Mouse (Mus musculus) lung, adult 2 months (tissue): Measurements from ENCODE around the gene Cers6. TPM values are rescaled to one million over a fixed set of nuclear protein-coding genes. Genes with fewer than 3 reads are reported as not detected.

Source experiments
- DNase-seq: peaks from one replicate; pipeline ENCODE4 v3.0.0; 2022
- H3K4me1 ChIP-seq: fragments of 200-500 bp; 2 replicates; pipeline ENCODE4 v1.6.1; 2011; ENCODE audit warnings: low read length; ENCODE audit not compliant: control insufficient read depth, insufficient read depth
- H3K4me3 ChIP-seq: fragments of 200-500 bp; replicated peaks from 2 replicates; pipeline ENCODE3; 2011; ENCODE audit warnings: low read depth, mild to moderate bottlenecking, control low read depth, low read length; ENCODE audit errors: extremely low read depth
- CTCF ChIP-seq: fragments of 200-500 bp; IDR thresholded peaks from 2 replicates; pipeline ENCODE4 v1.5.1; 2011; ENCODE audit warnings: mild to moderate bottlenecking, low read length, control low read depth; ENCODE audit not compliant: insufficient read depth
- POLR2A ChIP-seq: fragments of 200-500 bp; IDR thresholded peaks from 2 replicates; pipeline ENCODE4 v1.6.1; 2011; ENCODE audit warnings: low read depth, mild to moderate bottlenecking, control low read depth, low read length, borderline replicate concordance; ENCODE audit errors: extremely low read depth
- WGBS: fragments of 180-500 bp; shearing (Covaris S2); methylation state at CpG from one replicate; pipeline ENCODE4 v1.1.7; 2018; 5-methylcytosine and 5-hydroxymethylcytosine counted together
- polyA plus RNA-seq: library from polyadenylated mRNA; depleted of rRNA; stranded (reverse); fragments of >200 nt; gene quantifications from 2 replicates; pipeline ENCODE4 v1.2.3, GENCODE M21; 2012

Cers6 gene
- polyA plus RNA-seq, 1 experiment, result 16.2 TPM

- peak; percentile 54 for DNase-seq
- TF ChIP-seq CTCF (no peak), POLR2A (no peak)
Observed at GRCm38 (mm10) chr2:68861721-68862463, 651 bp downstream of the Cers6 start.

GRCm38 (mm10) chr2:68862464-68863266 lies 1.4 kb downstream of the Cers6 start:
- no peak for TF ChIP-seq CTCF
- no peak for TF ChIP-seq POLR2A
- Histone ChIP-seq H3K4me1 (peaks cover 5% of the 10 kb centered on the region; the same call in 1 of the 2 replicates), H3K4me3 (peak overlapping the region; percentile 65)
- no peak for DNase-seq
- WGBS, result 12% methylated on average over 15 of the region's 15 CpGs

More at GRCm38 (mm10) chr2:68861721-68862463, 651 bp downstream of the Cers6 start:
- Histone ChIP-seq H3K4me3 (peak overlapping the region; percentile 96), H3K4me1 (peaks cover 5% of the 10 kb centered on the region; the same call in 1 of the 2 replicates)
- under 1% methylated on average over 64 of the region's 64 CpGs for WGBS

- TF ChIP-seq CTCF (no peak), POLR2A (no peak)
- 28% methylated on average over 6 of the region's 6 CpGs for WGBS
- Histone ChIP-seq H3K4me3 (peak overlapping the region; percentile 22), H3K4me1 (peaks cover 5% of the 10 kb centered on the region; the same call in 1 of the 2 replicates)
- DNase-seq, result no peak
Observed at GRCm38 (mm10) chr2:68863561-68863960, 2.3 kb downstream of the Cers6 start.

- Histone ChIP-seq H3K4me1 (peaks cover 5% of the 10 kb centered on the region; the same call in 1 of the 2 replicates), H3K4me3 (no peak overlapping the region)
- WGBS, result 80% methylated on average over 2 of the region's 2 CpGs
- TF ChIP-seq POLR2A (no peak), CTCF (no peak)
- no peak for DNase-seq
Observed at GRCm38 (mm10) chr2:68864366-68864765, 3.1 kb downstream of the Cers6 start.

GRCm38 (mm10) chr2:68867148-68867547 lies 5.9 kb downstream of the Cers6 start:
- no peak for DNase-seq
- Histone ChIP-seq H3K4me1 (peaks cover 9% of the 10 kb centered on the region; the same call in 1 of the 2 replicates), H3K4me3 (no peak overlapping the region)
- no peak for TF ChIP-seq CTCF
- TF ChIP-seq POLR2A, result no peak
- 72% methylated on average over 4 of the region's 4 CpGs for WGBS

- DNase-seq, result no peak
- WGBS, result 64% methylated on average over 17 of the region's 17 CpGs
- Histone ChIP-seq H3K4me1 (peaks cover 10% of the 10 kb centered on the region; the same call in 1 of the 2 replicates), H3K4me3 (no peak overlapping the region)
- TF ChIP-seq CTCF (no peak), POLR2A (no peak)
Observed at GRCm38 (mm10) chr2:68870999-68871780, 9.9 kb downstream of the Cers6 start.

GRCm38 (mm10) chr2:68873086-68873485 lies 11.8 kb downstream of the Cers6 start:
- 75% methylated on average over 6 of the region's 6 CpGs for WGBS
- Histone ChIP-seq H3K4me1 (peaks cover 10% of the 10 kb centered on the region; the same call in 1 of the 2 replicates), H3K4me3 (no peak overlapping the region)
- DNase-seq, result no peak
- TF ChIP-seq POLR2A (no peak), CTCF (no peak)

GRCm38 (mm10) chr2:68873653-68874441 lies 12.6 kb downstream of the Cers6 start:
- TF ChIP-seq CTCF, result no peak
- TF ChIP-seq POLR2A, result no peak
- no peak for DNase-seq
- H3K4me3 ChIP-seq, result no peak overlapping the region
- 48% methylated on average over 15 of the region's 15 CpGs for WGBS
- peaks cover 10% of the 10 kb centered on the region; the same call in 1 of the 2 replicates for H3K4me1 ChIP-seq
